Mouse (Mus musculus) olfactory bulb, adult 2 months (tissue): ENCODE measurements around the gene Hacd2.

Experiments used
- CTCF ChIP-seq: fragments of 200-500 bp; IDR thresholded peaks from 2 replicates; pipeline ENCODE4 v1.5.1; 2012; ENCODE audit warnings: low read depth, mild to moderate bottlenecking, low read length, moderate library complexity; ENCODE audit not compliant: insufficient read depth
- POLR2A ChIP-seq: fragments of 200-500 bp; IDR thresholded peaks from 2 replicates; pipeline ENCODE4 v1.6.1; 2012; ENCODE audit warnings: mild to moderate bottlenecking, low read depth, low read length, moderate library complexity; ENCODE audit not compliant: insufficient read depth

DNA sequence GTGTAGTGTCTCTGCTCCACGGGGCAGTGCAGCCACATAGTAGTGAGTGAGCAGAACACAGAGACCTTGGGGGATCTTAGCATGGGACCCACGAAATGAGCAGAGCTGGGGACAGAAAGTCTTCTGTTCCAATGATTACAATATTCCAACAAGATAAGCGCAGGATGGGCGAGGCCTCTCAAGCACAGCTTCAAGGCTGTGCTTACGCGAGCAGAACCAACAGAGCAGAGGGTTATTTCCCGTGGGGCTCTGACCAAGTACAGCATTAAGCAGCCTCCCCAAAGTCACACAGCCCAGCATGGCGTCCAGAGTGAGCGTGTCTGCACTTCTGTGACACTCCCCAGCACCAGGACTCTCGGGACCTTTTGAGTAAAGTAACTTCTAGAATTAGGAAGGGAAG, 24.7 kb upstream of the Hacd2 start:
- no peak for TF ChIP-seq CTCF
- TF ChIP-seq POLR2A: no peak
